Mouse (Mus musculus): ENCODE data around the gene Tmem270. TPM values are rescaled to one million over a fixed set of nuclear protein-coding genes. Genes with fewer than 3 reads are reported as not detected.
A peak's percentile ranks its signal among the peaks of the same experiment; 100 is the strongest.
"Not testable (repeated sequence)": the region's sequence is repeated elsewhere in the genome, so short reads cannot be mapped to it uniquely, and the experiment has no call there.

Gene Tmem270
- not detected for total RNA-seq (2021)
- long read RNA-seq, experiment 1: 0 reads
- long read RNA-seq, experiment 2: 0 reads

DNA sequence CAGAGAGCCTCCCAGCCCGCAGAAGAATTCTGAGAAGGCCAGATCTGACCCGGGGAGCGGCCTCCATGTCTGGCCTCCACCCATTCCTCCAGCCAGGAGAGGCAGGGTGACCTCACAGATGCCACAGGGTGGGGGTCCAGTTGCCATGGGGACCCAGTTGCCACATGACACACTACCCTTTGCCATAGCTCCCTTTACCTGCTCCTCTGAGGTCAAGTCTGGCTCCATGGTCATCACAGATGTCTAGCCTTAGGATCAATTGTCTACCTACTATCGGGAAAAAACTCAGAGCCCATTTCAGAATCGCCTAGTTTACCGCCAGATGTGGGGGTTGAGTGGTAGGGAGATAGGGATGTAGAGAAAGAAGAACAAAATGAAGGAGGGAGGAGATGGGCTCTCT is at the start of gene Tmem270:
Gene Tmem270 (minus strand): TSS at position 101 of the 400 bp plus-strand sequence.
- no peak for DNase-seq

DNA sequence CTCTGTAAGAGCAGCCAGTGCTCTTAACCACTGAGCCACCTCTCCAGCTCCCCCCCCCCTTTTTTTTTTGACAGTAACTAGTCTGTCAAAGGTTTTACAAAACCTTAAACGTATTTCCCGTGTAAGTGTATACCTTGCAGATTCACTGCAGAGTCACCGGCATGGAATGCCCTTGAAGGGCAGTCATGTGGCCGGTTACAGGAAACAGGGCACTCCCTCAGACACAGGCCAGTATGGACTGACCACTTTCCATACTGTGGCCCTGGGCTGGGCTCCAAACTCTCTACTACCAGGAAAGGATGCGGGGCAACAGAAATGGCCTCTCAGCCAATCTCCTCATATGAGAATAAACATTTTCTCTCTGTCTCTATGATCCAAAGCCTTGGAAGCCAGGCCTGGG is 49.0 kb upstream of the Tmem270 start:
- no peak for DNase-seq

DNA sequence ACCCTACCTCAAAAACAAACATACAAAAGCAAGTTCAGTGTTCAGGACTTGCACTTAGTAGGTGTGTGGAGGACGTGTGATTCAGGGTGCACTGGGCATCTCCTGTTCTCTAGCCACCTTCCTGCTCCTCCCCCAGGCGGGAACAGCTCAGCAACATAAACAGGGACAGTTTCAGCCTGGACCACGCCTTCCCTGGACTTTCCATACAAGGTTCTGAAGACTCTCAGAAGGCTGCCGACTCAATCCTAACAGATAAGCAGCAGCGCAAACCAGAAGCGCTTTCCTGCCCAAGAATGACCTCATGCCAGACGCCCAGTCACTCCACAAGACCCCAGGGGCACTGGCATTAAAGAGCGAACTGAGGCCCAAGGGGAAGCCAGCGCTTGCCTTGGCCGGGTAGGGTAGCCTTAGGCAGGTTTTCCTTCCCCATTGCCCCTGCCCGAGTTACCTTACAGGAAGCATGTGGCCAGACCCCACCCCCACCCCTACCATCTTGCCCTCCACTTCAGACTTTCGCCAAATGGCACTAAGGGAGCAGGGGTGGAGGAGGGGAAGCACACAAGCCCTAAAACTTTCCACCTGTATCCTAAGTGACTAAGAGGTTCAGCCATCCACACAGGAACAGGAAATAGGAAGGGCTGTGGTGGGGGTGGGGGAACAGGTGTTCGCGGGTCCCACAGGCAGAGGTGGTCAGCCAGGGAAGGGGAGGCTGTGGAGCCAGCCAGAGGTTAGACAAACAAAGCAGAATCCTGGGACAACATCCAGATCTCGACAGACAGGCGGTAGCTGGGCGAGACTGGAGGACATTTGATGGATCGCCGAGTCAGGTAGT is 44.7 kb upstream of the Tmem270 start:
- no peak for DNase-seq

- no peak for DNase-seq
These were observed 41.5 kb upstream of the Tmem270 start for GRCm38 (mm10) chr5:134948085-134948439.

DNA sequence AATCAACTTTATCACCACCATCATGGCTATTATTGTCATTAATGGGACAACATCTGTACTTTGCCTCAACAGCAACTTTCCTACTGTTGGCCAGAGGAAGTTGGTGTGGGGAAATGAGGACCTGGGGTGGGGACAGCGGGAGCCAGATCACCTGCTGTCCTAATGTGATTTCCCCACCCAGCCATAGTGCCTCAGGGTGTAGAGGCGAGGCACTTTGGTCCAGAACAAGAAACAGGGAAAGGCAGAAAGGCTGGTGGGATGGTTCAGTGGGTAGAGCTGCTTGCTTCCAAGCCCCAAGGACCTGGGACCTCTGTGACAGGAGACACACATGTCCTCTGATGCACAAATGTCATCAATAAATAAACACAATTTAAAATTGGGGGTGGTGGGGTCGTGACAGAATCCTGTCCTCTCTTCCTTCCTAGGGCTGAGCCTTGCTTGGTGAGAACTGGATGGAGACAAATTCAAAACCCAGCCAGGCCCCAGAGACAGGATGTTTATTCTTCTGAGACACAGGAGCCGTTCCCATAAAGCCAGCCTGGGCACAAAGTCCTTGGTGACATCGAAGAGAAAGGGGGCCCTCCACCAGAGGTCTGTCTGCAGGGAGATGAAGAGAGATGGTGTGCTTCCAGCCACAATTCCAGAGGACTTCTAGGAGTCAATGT is 41.0 kb upstream of the Tmem270 start:
- DNase-seq: no peak

DNA sequence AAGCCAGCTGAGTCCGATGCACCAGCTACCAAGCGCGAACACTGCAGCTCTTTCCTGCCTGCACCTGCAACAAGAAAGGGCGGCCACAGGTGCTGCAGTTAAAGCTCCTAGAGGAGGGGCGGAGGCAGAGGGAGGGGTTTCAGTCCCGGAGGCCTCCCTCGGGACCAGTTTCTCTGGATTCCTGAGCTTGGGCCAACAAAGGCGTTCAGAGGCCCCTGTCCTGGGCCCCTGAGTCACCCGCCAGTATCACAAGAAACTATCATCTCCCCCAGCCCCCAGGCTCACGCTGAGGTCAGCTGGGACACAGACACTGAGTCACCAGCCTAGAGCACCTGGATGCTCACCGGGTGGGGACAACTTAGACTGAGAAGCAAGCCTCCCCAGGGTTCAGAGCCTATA is 40.3 kb upstream of the Tmem270 start, which contains the start of gene Cldn4:
Gene Cldn4 (minus strand): TSS at position 78 of the 399 bp plus-strand sequence.
- DNase-seq: no peak

DNA sequence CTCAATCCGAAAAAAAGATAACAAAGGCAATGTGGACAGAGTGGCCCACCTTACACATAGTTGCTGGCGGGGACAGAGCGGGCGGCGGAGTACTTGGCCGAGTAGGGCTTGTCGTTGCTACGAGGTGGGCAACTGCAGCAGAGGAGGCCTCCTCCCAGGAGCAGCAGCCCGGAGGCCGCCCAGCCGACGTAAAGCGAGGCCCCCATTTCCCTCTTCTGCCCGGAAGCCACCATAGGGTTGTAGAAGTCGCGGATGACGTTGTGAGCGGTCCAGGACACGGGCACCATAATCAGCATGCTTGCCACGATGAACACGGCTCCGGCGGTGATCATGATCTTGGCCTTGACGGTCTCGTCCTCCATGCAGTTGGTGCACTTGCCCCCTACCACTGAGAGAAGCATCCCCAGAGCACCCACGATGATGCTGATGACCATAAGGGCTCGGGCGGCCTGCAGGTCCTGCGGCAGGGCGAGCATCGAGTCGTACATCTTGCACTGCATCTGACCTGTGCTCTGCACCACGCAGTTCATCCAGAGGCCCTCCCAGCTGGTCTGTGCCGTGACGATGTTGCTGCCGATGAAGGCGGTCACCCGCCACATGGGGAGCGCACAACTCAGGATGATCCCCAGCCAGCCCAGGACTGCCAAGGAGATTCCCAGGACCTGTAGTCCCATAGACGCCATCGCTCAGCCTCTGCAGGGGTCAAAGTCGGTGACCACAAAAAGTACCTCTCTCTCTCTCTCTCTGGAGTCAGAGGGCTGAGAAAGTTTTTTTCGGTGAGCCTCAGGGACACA is 39.7 kb upstream of the Tmem270 start:
- no peak for DNase-seq

GRCm38 (mm10) chr5:134945266-134945959 is 38.9 kb upstream of the Tmem270 start:
- DNase-seq: no peak

GRCm38 (mm10) chr5:134944179-134944578 is 37.6 kb upstream of the Tmem270 start:
- DNase-seq: no peak

DNA sequence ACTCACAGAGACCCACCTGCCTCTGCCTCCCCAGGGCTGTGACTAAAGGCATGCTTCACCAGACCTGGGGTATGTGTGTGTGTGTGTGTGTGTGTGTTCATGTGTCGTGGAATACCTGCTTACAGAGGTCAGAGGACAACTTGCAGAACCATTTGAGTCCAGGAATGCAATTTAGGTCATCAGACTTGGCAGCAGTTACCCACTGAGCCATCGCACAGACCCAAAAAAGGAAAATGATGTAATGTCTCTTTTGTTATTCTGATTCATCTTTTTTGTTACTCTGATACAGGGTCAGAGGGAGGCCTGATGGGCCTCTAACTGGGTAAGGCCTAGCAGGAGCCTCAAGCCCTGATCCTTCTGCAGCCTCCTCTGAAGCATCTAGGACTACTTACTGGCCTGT is 36.2 kb upstream of the Tmem270 start:
- no peak for DNase-seq

- DNase-seq: no peak
These were observed 35.1 kb upstream of the Tmem270 start for GRCm38 (mm10) chr5:134941472-134942209.

DNA sequence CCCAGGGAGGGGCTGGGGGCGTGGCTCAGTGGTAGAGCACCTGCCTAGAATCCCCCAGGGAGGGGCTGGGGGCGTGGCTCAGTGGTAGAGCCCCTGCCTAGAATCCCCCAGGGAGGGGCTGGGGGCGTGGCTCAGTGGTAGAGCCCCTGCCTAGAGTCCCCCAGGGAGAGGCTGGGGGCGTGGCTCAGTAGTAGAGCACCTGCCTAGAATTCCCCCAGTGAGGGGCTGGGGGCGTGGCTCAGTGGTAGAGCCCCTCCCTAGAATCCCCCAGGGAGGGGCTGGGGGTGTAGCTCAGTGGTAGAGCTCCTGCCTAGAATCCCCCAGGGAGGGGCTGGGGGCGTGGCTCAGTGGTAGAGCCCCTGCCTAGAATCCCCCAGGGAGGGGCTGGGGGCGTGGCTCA is 33.0 kb upstream of the Tmem270 start:
- DNase-seq: not testable (repeated sequence)

DNA sequence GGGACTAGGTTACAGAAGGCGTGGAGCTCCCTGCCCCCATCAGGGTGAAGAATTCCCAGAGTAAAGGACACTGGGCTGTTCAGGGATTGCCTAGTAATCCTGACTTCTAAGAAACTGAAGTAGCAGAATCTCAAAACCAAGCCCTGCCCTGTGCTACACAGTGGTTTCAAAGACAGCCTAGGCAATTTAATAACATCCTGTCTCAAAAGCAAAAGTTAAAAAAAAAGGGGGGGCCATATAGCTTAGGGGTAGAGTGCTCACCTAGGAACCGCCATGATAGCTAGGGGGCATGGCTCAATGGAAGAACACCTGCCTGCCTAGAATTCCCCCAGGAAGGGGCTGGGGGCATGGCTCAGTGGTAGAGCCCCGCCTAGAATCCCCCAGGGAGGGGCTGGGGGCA is 32.5 kb upstream of the Tmem270 start:
- DNase-seq: no peak

- DNase-seq: no peak
These were observed 30.2 kb upstream of the Tmem270 start for GRCm38 (mm10) chr5:134936626-134937185.

DNA sequence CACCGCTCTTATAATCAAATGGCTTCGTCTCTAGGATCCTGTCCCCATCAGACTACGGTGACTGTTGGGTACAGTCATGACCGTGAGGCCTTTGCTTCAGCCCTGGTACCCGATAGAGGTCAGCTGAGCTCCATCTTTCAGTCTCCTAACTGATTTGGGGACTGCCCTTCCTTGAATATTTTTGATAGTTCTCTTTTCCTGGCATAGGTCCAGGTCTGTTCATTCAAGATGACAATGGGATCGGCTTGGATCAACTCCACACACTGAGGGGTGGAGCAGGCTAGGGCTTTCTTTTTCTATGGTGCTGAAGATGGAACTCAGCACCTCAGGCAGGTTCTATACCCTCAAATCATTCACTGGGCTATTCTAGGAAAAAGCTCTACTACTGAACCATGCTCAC is 29.5 kb upstream of the Tmem270 start:
- no peak for DNase-seq

DNA sequence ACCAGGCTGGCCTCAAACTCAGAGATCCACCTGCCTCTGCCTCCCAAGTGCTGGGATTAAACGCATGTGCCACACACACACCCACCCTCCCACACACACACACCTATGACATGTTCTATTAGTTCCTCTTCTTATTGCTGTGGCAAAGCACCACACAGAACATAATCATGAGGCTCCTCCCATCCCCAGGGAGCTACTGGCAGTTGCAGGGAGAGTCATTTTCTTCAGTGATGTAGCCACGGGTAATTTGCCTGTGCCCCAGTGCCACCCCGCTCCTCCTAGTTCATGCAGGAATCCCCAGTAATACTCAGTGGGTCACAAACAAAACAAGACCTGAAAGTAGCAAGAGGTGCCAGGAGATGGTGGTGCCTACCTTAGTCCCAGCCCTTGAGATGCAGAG is 28.1 kb upstream of the Tmem270 start:
- DNase-seq: no peak

DNA sequence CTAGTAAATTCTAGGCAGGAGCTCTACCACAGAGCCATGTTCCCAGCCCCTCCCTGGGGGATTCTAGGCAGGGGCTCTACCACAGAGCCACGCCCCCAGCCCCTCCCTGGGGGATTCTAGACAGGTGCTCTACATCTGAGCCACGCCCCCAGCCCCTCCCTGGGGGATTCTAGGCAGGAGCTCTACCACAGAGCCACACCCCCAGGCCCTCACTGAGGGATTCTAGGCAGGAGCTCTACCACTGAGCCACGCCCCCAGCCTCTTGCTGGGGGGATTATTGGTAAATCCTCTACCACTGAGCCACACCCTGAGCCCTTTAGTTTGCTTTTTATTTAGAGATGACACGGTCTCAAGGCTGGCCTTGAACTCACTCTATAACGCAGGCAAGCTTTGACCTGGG is 27.2 kb upstream of the Tmem270 start:
- DNase-seq: not testable (repeated sequence)

GRCm38 (mm10) chr5:134933281-134933680 is 26.7 kb upstream of the Tmem270 start:
- no peak for DNase-seq

- DNase-seq: peak; percentile 53
These were observed 26.4 kb upstream of the Tmem270 start for GRCm38 (mm10) chr5:134932903-134933276.

GRCm38 (mm10) chr5:134932179-134932902 is 25.8 kb upstream of the Tmem270 start, which contains the start of gene Mettl27:
Gene Mettl27, plus strand, starts transcription at chr5:134932368.
- DNase-seq: peak; percentile 81

Data from gastrocnemius, postnatal 10 days (tissue).